Mouse (Mus musculus): Measurements from ENCODE around the gene Pam. TPM values are rescaled to one million over a fixed set of nuclear protein-coding genes. Genes with fewer than 3 reads are reported as not detected.

Pam gene
- total and polyA plus RNA-seq, 3 experiments = not detected

DNA sequence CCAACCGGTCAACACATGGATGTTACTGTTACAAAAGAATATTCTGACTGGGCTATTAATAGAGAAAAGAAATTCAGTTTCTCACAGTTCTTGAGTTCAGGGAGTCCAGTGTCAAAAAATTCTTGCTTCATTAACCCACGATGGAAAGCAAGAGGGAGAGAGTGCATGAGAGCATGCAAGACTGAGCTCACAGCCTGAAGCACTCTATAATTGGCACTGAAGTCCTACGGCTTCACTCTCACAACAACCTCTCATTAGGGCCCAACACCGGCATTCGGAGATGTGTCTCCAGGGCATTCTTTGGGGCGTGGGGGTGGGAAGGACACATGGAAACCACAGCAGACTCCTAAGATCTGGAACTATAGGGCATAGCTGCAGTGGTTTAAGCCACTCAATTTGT lies 12.5 kb downstream of the Pam start:
- H3K36me3 ChIP-seq (ENCODE audit: control insufficient read depth in 1 of 2, insufficient read depth in 2 of 2, low read length in 2 of 2) = no peaks in the 10 kb centered on the region
- H3K9me3 ChIP-seq (replicated peaks; ENCODE audit: insufficient read depth, low read length) = no peaks in the 10 kb centered on the region
- no peak for TF ChIP-seq NELFE (IDR thresholded peaks at IDR 0.05; ENCODE audit: low read depth, low read length)
- TF ChIP-seq JUND (IDR thresholded peaks at IDR 0.05; ENCODE audit: low read depth, low read length) = no peak
- TF ChIP-seq CTCF (IDR thresholded peaks at IDR 0.05 in 2 of 3, conservative IDR thresholded peaks at IDR 0.05 in 1 of 3; ENCODE audit: control insufficient read depth in 1 of 3, insufficient read depth in 1 of 3, low read depth in 2 of 3, low read length in 3 of 3, poor library complexity in 1 of 3, severe bottlenecking in 1 of 3) = no peak
- no peak for TF ChIP-seq POLR2AphosphoS5 (IDR thresholded peaks at IDR 0.05; ENCODE audit: borderline replicate concordance, low read depth, low read length)
- no peak for TF ChIP-seq ZNF384 (IDR thresholded peaks at IDR 0.05; ENCODE audit: low read depth, low read length)
- TF ChIP-seq GABPA (IDR thresholded peaks at IDR 0.05; ENCODE audit: low read depth, low read length) = no peak
- no peak for TF ChIP-seq BHLHE40 (IDR thresholded peaks at IDR 0.05; ENCODE audit: borderline replicate concordance, low read depth, low read length)
- TF ChIP-seq USF2 (IDR thresholded peaks at IDR 0.05; ENCODE audit: borderline replicate concordance in 1 of 2, insufficient read depth in 1 of 2, low read depth in 1 of 2, low read length in 2 of 2) = no peak
- no peak for TF ChIP-seq CHD1 (IDR thresholded peaks at IDR 0.05; ENCODE audit: low read depth, low read length)
- no peak for TF ChIP-seq NRF1 (IDR thresholded peaks at IDR 0.05; ENCODE audit: insufficient read depth, low read depth, low read length, poor library complexity, severe bottlenecking)
- no peak for TF ChIP-seq TCF12 (IDR thresholded peaks at IDR 0.05; ENCODE audit: low read depth, low read length)
- no peaks in the 10 kb centered on the region for H3K79me2 ChIP-seq (ENCODE audit: control insufficient read depth, insufficient read depth, low read length, poor library complexity)
- H3K27me3 ChIP-seq (ENCODE audit: control insufficient read depth in 1 of 2, insufficient read depth in 2 of 2, low read length in 2 of 2) = peaks cover 0 to 2% of the 10 kb centered on the region in 2 experiments; a peak in 1 of 4 replicates
- no peak overlapping the region for H3K4me3 ChIP-seq (ENCODE audit: control insufficient read depth in 1 of 2, insufficient read depth in 1 of 2, low read depth in 2 of 2, low read length in 2 of 2)
- no peak overlapping the region for H3K27ac ChIP-seq (ENCODE audit: control insufficient read depth, low read depth, low read length)
- no peak overlapping the region for H3K9ac ChIP-seq (ENCODE audit: control insufficient read depth, low read depth, low read length, poor library complexity, severe bottlenecking)
- no peaks in the 10 kb centered on the region for H3K4me1 ChIP-seq (ENCODE audit: control insufficient read depth in 1 of 2, insufficient read depth in 2 of 2, low read length in 2 of 2)
- DNase-seq (ENCODE audit: low read depth, low spot score) = no peak

DNA sequence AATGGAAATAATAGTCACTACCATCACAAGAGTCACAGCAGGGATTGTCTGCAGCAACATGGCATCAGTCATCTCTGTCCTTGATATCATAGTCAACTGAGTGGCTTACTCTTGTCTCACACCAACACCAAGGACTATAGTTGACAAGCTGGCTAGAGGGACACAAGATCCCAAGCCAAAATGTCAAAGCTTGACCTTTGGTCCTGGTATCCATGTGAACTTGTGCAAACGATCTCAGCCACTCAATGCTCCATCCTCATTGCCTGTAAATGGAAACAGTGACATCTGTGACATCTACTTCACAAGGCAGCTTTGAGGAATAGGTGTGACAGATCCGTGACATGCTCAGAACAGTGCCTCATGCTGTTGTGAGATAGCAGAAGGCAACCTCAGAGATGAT lies 15.0 kb downstream of the Pam start:
- DNase-seq (ENCODE audit: low read depth, low spot score) = no peak
- Histone ChIP-seq H3K79me2 (ENCODE audit: control insufficient read depth, insufficient read depth, low read length, poor library complexity) (no peaks in the 10 kb centered on the region), H3K4me1 (ENCODE audit: control insufficient read depth in 1 of 2, insufficient read depth in 2 of 2, low read length in 2 of 2) (no peaks in the 10 kb centered on the region), H3K9me3 (replicated peaks; ENCODE audit: insufficient read depth, low read length) (no peaks in the 10 kb centered on the region), H3K27ac (ENCODE audit: control insufficient read depth, low read depth, low read length) (no peak overlapping the region), H3K27me3 (ENCODE audit: control insufficient read depth in 1 of 2, insufficient read depth in 2 of 2, low read length in 2 of 2) (peaks cover 0 to 2% of the 10 kb centered on the region in 2 experiments; a peak in 1 of 4 replicates), H3K36me3 (ENCODE audit: control insufficient read depth in 1 of 2, insufficient read depth in 2 of 2, low read length in 2 of 2) (no peaks in the 10 kb centered on the region), H3K9ac (ENCODE audit: control insufficient read depth, low read depth, low read length, poor library complexity, severe bottlenecking) (no peak overlapping the region), H3K4me3 (ENCODE audit: control insufficient read depth in 1 of 2, insufficient read depth in 1 of 2, low read depth in 2 of 2, low read length in 2 of 2) (no peak overlapping the region)
- TF ChIP-seq ZMIZ1 (IDR thresholded peaks at IDR 0.05; ENCODE audit: low read depth, low read length) = no peak
- TF ChIP-seq ZKSCAN1 (IDR thresholded peaks at IDR 0.05; ENCODE audit: low read depth, low read length) = no peak
- no peak for TF ChIP-seq SIN3A (IDR thresholded peaks at IDR 0.05; ENCODE audit: low read length)
- TF ChIP-seq MAX (IDR thresholded peaks at IDR 0.05; ENCODE audit: low read length) = no peak
- TF ChIP-seq CTCF (IDR thresholded peaks at IDR 0.05 in 2 of 3, conservative IDR thresholded peaks at IDR 0.05 in 1 of 3; ENCODE audit: control insufficient read depth in 1 of 3, insufficient read depth in 1 of 3, low read depth in 2 of 3, low read length in 3 of 3, poor library complexity in 1 of 3, severe bottlenecking in 1 of 3) = no peak
- no peak for TF ChIP-seq EP300 (IDR thresholded peaks at IDR 0.05; ENCODE audit: low read depth in 1 of 2, low read length in 2 of 2)
- TF ChIP-seq JUND (IDR thresholded peaks at IDR 0.05; ENCODE audit: low read depth, low read length) = no peak
- TF ChIP-seq MEF2A (IDR thresholded peaks at IDR 0.05; ENCODE audit: extremely low read depth, insufficient replicate concordance, low read depth, low read length, poor library complexity, severe bottlenecking) = no peak
- TF ChIP-seq POLR2AphosphoS5 (IDR thresholded peaks at IDR 0.05; ENCODE audit: borderline replicate concordance, low read depth, low read length) = no peak
